Mouse (Mus musculus): ENCODE results near the gene Tceanc2. TPM values are rescaled to one million over a fixed set of nuclear protein-coding genes. Genes with fewer than 3 reads are reported as not detected.

The Tceanc2 gene
- polyA plus RNA-seq, 1 experiment = 15.6 TPM

DNA sequence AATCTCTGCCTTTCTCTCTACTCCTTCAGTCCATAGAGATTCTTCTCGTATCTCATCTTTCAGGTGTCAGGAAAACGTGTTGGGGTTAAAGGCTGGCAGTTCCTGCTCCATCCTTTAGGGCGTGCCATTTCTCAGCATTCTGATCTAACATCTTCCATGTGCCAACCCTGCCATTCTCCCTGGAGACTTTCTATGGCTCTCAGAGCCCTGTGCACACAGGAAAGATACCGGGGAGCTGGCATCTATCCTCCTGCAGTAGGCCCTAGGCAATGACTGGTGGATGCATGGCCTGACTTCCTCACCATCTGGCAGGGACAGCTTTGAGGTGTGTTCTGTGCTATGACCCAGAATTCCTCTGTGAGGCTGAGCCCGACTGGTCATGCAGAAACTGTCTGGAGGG lies 53.8 kb downstream of the Tceanc2 start:
- H3K4me3 ChIP-seq (ENCODE audit: insufficient read depth, poor library complexity, severe bottlenecking) = no peak overlapping the region
- no peaks in the 10 kb centered on the region for H3K36me3 ChIP-seq (ENCODE audit: control insufficient read depth, insufficient read depth)
- TF ChIP-seq MYOG (IDR thresholded peaks at IDR 0.05; ENCODE audit: control insufficient read depth, extremely low read depth, insufficient read length) = no peak
- no peaks in the 10 kb centered on the region for H3K79me3 ChIP-seq (ENCODE audit: low read depth)
- no peaks in the 10 kb centered on the region for H3K79me2 ChIP-seq (ENCODE audit: control insufficient read depth, insufficient read depth)
- no peaks in the 10 kb centered on the region for H3K27me3 ChIP-seq (ENCODE audit: control insufficient read depth, insufficient read depth, insufficient read length)
- H3ac ChIP-seq (ENCODE audit: control insufficient read depth, insufficient read length, low read depth) = no peak overlapping the region

DNA sequence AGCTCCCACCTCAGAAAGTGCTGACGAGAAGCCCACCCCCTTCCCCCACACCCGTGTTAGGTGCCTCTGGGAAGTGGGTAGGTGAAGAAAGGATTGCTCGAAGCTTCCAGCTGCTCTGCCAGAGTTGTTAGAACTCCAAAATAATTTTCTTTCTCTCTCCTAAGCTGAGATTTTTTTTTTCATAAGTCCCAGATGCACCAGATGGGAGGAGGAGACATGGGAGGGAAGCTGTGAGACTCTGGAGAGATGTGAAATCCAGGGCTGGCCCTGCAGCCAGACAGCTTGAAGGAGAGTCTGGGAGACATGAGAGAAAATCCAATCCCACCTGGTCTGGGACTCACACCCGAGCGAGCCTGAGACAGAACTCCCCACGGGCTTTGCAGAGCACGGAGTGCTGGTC lies 54.5 kb downstream of the Tceanc2 start:
- Histone ChIP-seq H3K36me3 (ENCODE audit: control insufficient read depth, insufficient read depth) (no peaks in the 10 kb centered on the region), H3K27me3 (ENCODE audit: control insufficient read depth, insufficient read depth, insufficient read length) (no peaks in the 10 kb centered on the region), H3K79me2 (ENCODE audit: control insufficient read depth, insufficient read depth) (no peaks in the 10 kb centered on the region), H3K79me3 (ENCODE audit: low read depth) (no peaks in the 10 kb centered on the region), H3ac (ENCODE audit: control insufficient read depth, insufficient read length, low read depth) (no peak overlapping the region), H3K4me3 (ENCODE audit: insufficient read depth, poor library complexity, severe bottlenecking) (no peak overlapping the region)
- TF ChIP-seq USF1 (IDR thresholded peaks at IDR 0.05; ENCODE audit: low read depth) (no peak), MAX (IDR thresholded peaks at IDR 0.05) (no peak), CTCF (IDR thresholded peaks at IDR 0.05; ENCODE audit: control insufficient read depth, insufficient read depth, insufficient read length) (no peak), FOSL1 (IDR thresholded peaks at IDR 0.05; ENCODE audit: insufficient read depth, low read length, poor library complexity, severe bottlenecking) (no peak), MYOG (IDR thresholded peaks at IDR 0.05; ENCODE audit: control insufficient read depth, extremely low read depth, insufficient read length) (no peak), MYOD1 (IDR thresholded peaks at IDR 0.05; ENCODE audit: control insufficient read depth, insufficient read length, low read depth) (no peak), CEBPB (IDR thresholded peaks at IDR 0.05; ENCODE audit: low read depth) (no peak)

DNA sequence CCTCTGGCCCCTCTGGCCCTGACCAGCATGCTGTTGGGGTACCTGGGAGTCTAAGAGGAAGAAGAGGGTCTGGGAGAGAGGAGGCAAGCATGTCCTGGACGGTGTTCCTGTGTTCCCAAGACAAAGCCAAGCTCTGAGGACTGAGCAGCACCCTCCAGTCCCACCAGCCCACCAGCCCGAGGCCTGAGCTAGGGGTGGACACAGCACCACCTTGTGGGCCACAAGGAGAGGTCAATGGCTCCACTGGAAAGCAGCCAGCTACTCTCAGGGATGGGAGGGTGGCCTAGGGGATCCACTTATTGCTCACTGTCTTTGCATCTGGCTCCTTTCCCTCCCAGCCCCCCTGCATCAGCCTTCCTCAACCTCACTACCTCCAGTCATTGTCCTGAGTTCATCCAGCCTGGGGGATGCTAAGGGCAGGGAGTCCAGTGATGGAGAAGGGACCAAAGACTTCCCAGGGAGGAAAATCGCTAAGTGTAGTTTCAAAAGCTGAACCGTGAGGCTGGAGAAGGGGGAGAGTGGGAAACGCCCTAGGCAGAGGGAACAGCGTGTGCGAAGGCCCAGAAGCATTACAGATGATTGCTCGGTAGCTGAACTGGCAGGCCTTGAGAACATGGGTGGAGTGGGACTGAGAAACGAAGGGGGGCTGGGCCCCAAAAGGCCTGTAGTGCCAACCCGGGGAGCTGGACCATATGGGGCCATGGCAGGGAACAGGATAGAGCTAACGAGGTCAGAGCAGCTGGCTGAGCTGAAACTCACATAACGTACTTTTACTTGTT lies 57.6 kb downstream of the Tceanc2 start:
- no peak for TF ChIP-seq MYOD1 (IDR thresholded peaks at IDR 0.05; ENCODE audit: control insufficient read depth, insufficient read length, low read depth)
- peak; percentile 54 for TF ChIP-seq CTCF (IDR thresholded peaks at IDR 0.05; ENCODE audit: control insufficient read depth, insufficient read depth, insufficient read length)
- no peak for TF ChIP-seq FOSL1 (IDR thresholded peaks at IDR 0.05; ENCODE audit: insufficient read depth, low read length, poor library complexity, severe bottlenecking)
- Histone ChIP-seq H3K79me3 (ENCODE audit: low read depth) (no peaks in the 10 kb centered on the region), H3K36me3 (ENCODE audit: control insufficient read depth, insufficient read depth) (no peaks in the 10 kb centered on the region), H3K4me3 (ENCODE audit: insufficient read depth, poor library complexity, severe bottlenecking) (no peak overlapping the region), H3ac (ENCODE audit: control insufficient read depth, insufficient read length, low read depth) (no peak overlapping the region), H3K27me3 (ENCODE audit: control insufficient read depth, insufficient read depth, insufficient read length) (peaks cover under 1% of the 10 kb centered on the region), H3K79me2 (ENCODE audit: control insufficient read depth, insufficient read depth) (no peaks in the 10 kb centered on the region)

DNA sequence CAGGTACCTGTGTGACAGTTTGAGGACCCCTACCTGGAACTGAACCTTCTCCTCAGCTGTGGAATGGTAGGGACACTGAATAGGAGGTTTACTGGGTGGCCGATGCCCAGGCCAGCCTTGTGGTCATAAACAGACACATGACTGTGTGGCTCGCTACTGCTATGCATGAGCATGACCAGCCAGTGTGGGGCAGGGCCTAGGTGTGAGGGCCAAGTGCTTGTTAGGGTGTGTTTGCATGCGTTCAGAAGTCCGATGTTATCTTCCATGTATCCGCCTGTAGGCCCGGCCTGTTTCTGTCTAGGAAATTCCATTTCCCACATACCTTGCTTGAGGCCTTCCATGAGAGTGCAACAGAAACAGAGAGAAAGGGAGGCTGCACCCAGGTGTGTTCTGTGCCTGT lies 58.2 kb downstream of the Tceanc2 start:
- Histone ChIP-seq H3K79me3 (ENCODE audit: low read depth) (no peaks in the 10 kb centered on the region), H3K4me3 (ENCODE audit: insufficient read depth, poor library complexity, severe bottlenecking) (no peak overlapping the region), H3K79me2 (ENCODE audit: control insufficient read depth, insufficient read depth) (no peaks in the 10 kb centered on the region), H3ac (ENCODE audit: control insufficient read depth, insufficient read length, low read depth) (no peak overlapping the region), H3K27me3 (ENCODE audit: control insufficient read depth, insufficient read depth, insufficient read length) (peaks cover 7% of the 10 kb centered on the region), H3K36me3 (ENCODE audit: control insufficient read depth, insufficient read depth) (no peaks in the 10 kb centered on the region)
- TF ChIP-seq USF1 (IDR thresholded peaks at IDR 0.05; ENCODE audit: low read depth) (no peak), MAX (IDR thresholded peaks at IDR 0.05) (no peak), CEBPB (IDR thresholded peaks at IDR 0.05; ENCODE audit: low read depth) (no peak), MYOD1 (IDR thresholded peaks at IDR 0.05; ENCODE audit: control insufficient read depth, insufficient read length, low read depth) (no peak), FOSL1 (IDR thresholded peaks at IDR 0.05; ENCODE audit: insufficient read depth, low read length, poor library complexity, severe bottlenecking) (no peak), CTCF (IDR thresholded peaks at IDR 0.05; ENCODE audit: control insufficient read depth, insufficient read depth, insufficient read length) (no peak), MYOG (IDR thresholded peaks at IDR 0.05; ENCODE audit: control insufficient read depth, extremely low read depth, insufficient read length) (no peak)

GRCm38 (mm10) chr4:107119056-107119455 lies 59.9 kb downstream of the Tceanc2 start:
- Histone ChIP-seq H3ac (ENCODE audit: control insufficient read depth, insufficient read length, low read depth) (no peak overlapping the region), H3K79me3 (ENCODE audit: low read depth) (no peaks in the 10 kb centered on the region), H3K79me2 (ENCODE audit: control insufficient read depth, insufficient read depth) (no peaks in the 10 kb centered on the region), H3K4me3 (ENCODE audit: insufficient read depth, poor library complexity, severe bottlenecking) (no peak overlapping the region), H3K36me3 (ENCODE audit: control insufficient read depth, insufficient read depth) (no peaks in the 10 kb centered on the region), H3K27me3 (ENCODE audit: control insufficient read depth, insufficient read depth, insufficient read length) (peaks cover 10% of the 10 kb centered on the region)
- TF ChIP-seq FOSL1 (IDR thresholded peaks at IDR 0.05; ENCODE audit: insufficient read depth, low read length, poor library complexity, severe bottlenecking) = no peak
- TF ChIP-seq MYOG (IDR thresholded peaks at IDR 0.05; ENCODE audit: control insufficient read depth, extremely low read depth, insufficient read length) = no peak

GRCm38 (mm10) chr4:107117741-107118385 lies 61.1 kb downstream of the Tceanc2 start:
- Histone ChIP-seq H3K27me3 (ENCODE audit: control insufficient read depth, insufficient read depth, insufficient read length) (peaks cover 16% of the 10 kb centered on the region), H3K4me3 (ENCODE audit: insufficient read depth, poor library complexity, severe bottlenecking) (no peak overlapping the region), H3K79me3 (ENCODE audit: low read depth) (no peaks in the 10 kb centered on the region), H3K36me3 (ENCODE audit: control insufficient read depth, insufficient read depth) (no peaks in the 10 kb centered on the region), H3K79me2 (ENCODE audit: control insufficient read depth, insufficient read depth) (no peaks in the 10 kb centered on the region), H3ac (ENCODE audit: control insufficient read depth, insufficient read length, low read depth) (no peak overlapping the region)
- TF ChIP-seq USF1 (IDR thresholded peaks at IDR 0.05; ENCODE audit: low read depth) (no peak), MYOG (IDR thresholded peaks at IDR 0.05; ENCODE audit: control insufficient read depth, extremely low read depth, insufficient read length) (no peak), FOSL1 (IDR thresholded peaks at IDR 0.05; ENCODE audit: insufficient read depth, low read length, poor library complexity, severe bottlenecking) (no peak), CEBPB (IDR thresholded peaks at IDR 0.05; ENCODE audit: low read depth) (no peak)
